Mouse (Mus musculus): ENCODE results near the gene Nkain4.

Gene Nkain4

GRCm38 (mm10) chr2:180954061-180955047 lies at the start of gene Nkain4:
Gene Nkain4 (minus strand): TSS chr2:180954699.
- in situ Hi-C loops (cut with MseI, MboI): no loop called here

- in situ Hi-C loops (cut with MseI, MboI): no loop called here
These were observed 42.4 kb upstream of the Nkain4 start for GRCm38 (mm10) chr2:180996905-180997304.

- in situ Hi-C loops (cut with MseI, MboI): no loop called here
These were observed 41.9 kb upstream of the Nkain4 start for GRCm38 (mm10) chr2:180996436-180996835.

- in situ Hi-C loops (cut with MseI, MboI): no loop called here
These were observed 41.0 kb upstream of the Nkain4 start for GRCm38 (mm10) chr2:180995457-180995856.

- in situ Hi-C loops (cut with MseI, MboI): loop anchor here in 1 of 2 experiments (5.0 kb wide), 1 partner anchor 68 kb away; no protein-coding TSS in a partner anchor
These were observed 39.9 kb upstream of the Nkain4 start for GRCm38 (mm10) chr2:180994360-180994759.

- in situ Hi-C loops (cut with MseI, MboI): loop anchor here in 1 of 2 experiments (5.0 kb wide), 1 partner anchor 72 kb away; no protein-coding TSS in a partner anchor
These were observed 35.8 kb upstream of the Nkain4 start for GRCm38 (mm10) chr2:180990347-180990746.

GRCm38 (mm10) chr2:180988948-180989347 lies 34.4 kb upstream of the Nkain4 start:
- in situ Hi-C loops (cut with MseI, MboI): no loop called here

- in situ Hi-C loops (cut with MseI, MboI): no loop called here
These were observed 33.9 kb upstream of the Nkain4 start for GRCm38 (mm10) chr2:180988347-180988913.

GRCm38 (mm10) chr2:180987432-180988030 lies 33.0 kb upstream of the Nkain4 start:
- in situ Hi-C loops (cut with MseI, MboI): no loop called here

- in situ Hi-C loops (cut with MseI, MboI): no loop called here
These were observed 32.5 kb upstream of the Nkain4 start for GRCm38 (mm10) chr2:180987001-180987400.

GRCm38 (mm10) chr2:180986449-180986848 lies 31.9 kb upstream of the Nkain4 start, which contains the start of gene Col20a1:
Gene Col20a1 (plus strand): TSS chr2:180986535.
- in situ Hi-C loops (cut with MseI, MboI): no loop called here

- in situ Hi-C loops (cut with MseI, MboI): no loop called here
These were observed 31.1 kb upstream of the Nkain4 start for GRCm38 (mm10) chr2:180985635-180986034.

- in situ Hi-C loops (cut with MseI, MboI): no loop called here
These were observed 26.6 kb upstream of the Nkain4 start for GRCm38 (mm10) chr2:180981133-180981532.

GRCm38 (mm10) chr2:180967010-180967763 lies 12.7 kb upstream of the Nkain4 start, which contains the start of gene Arfgap1:
Gene Arfgap1 (plus strand): TSS chr2:180967225.
- in situ Hi-C loops (cut with MseI, MboI): no loop called here

- in situ Hi-C loops (cut with MseI, MboI): no loop called here
These were observed 11.8 kb upstream of the Nkain4 start for GRCm38 (mm10) chr2:180966092-180966882.

GRCm38 (mm10) chr2:180963956-180964355 lies 9.5 kb upstream of the Nkain4 start:
- in situ Hi-C loops (cut with MseI, MboI): loop anchor here (5.0 kb wide), 2 partner anchors 37 to 42 kb away; partner anchors contain the start of genes Birc7 (in 1 of the 2) and Ythdf1 (in 1 of the 2)

GRCm38 (mm10) chr2:180962616-180963308 lies 8.3 kb upstream of the Nkain4 start:
- in situ Hi-C loops (cut with MseI, MboI): loop anchor here (5.0 kb wide), 2 partner anchors 35 to 40 kb away; partner anchors contain the start of genes Birc7 (in 1 of the 2) and Ythdf1 (in 1 of the 2)

- in situ Hi-C loops (cut with MseI, MboI): loop anchor here (5.0 kb wide), 2 partner anchors 33 to 38 kb away; partner anchors contain the start of genes Birc7 (in 1 of the 2) and Ythdf1 (in 1 of the 2)
These were observed 5.7 kb upstream of the Nkain4 start for GRCm38 (mm10) chr2:180960187-180960586.

GRCm38 (mm10) chr2:180959605-180960004 lies 5.1 kb upstream of the Nkain4 start:
- in situ Hi-C loops (cut with MseI, MboI): loop anchor here (5.0 kb wide), 2 partner anchors 32 to 37 kb away; partner anchors contain the start of genes Birc7 (in 1 of the 2) and Ythdf1 (in 1 of the 2)
